Mouse (Mus musculus): Measurements from ENCODE around the gene Anks1b. TPM values are rescaled to one million over a fixed set of nuclear protein-coding genes. Genes with fewer than 3 reads are reported as not detected.

Anks1b gene
- polyA plus RNA-seq, 1 experiment from 2014 or later: 0.01 TPM

GRCm38 (mm10) chr10:90704602-90705001, 831.3 kb downstream of the Anks1b start:
- peaks cover 13% of the 10 kb centered on the region for H3K27me3 ChIP-seq
- ATAC-seq (no peak), DNase-seq (ENCODE audit: low read depth, low spot score) (no peak)
- TF ChIP-seq CTCF (IDR thresholded peaks at IDR 0.05): no peak
- in situ Hi-C loops (cut with MboI; ENCODE audit: low pct_unique_long_range_greater_than_20kb): no loop called here
- ChIA-PET CTCF (no interaction called here), POLR2A (no interaction called here)

GRCm38 (mm10) chr10:90708822-90709601, 835.7 kb downstream of the Anks1b start:
- H3K27me3 ChIP-seq: peaks cover 18% of the 10 kb centered on the region
- ChIA-PET CTCF (no interaction called here), POLR2A (no interaction called here)
- in situ Hi-C loops (cut with MboI; ENCODE audit: low pct_unique_long_range_greater_than_20kb): no loop called here
- TF ChIP-seq CTCF (IDR thresholded peaks at IDR 0.05): no peak
- DNase-seq (ENCODE audit: low read depth, low spot score): no peak
- ATAC-seq: no peak

- DNase-seq (ENCODE audit: low read depth, low spot score) (no peak), ATAC-seq (no peak)
- in situ Hi-C loops (cut with MboI; ENCODE audit: low pct_unique_long_range_greater_than_20kb): no loop called here
- ChIA-PET POLR2A (no interaction called here), CTCF (interaction anchor here (1.4 kb wide), 1 partner anchor 19 kb away, joined by 3 read pairs; no protein-coding TSS in a partner anchor)
- H3K27me3 ChIP-seq: peaks cover 18% of the 10 kb centered on the region
- no peak for TF ChIP-seq CTCF (IDR thresholded peaks at IDR 0.05)
Measured at GRCm38 (mm10) chr10:90709602-90709931, 836.3 kb downstream of the Anks1b start.

GRCm38 (mm10) chr10:90717961-90718360, 844.7 kb downstream of the Anks1b start:
- DNase-seq (ENCODE audit: low read depth, low spot score) (no peak), ATAC-seq (no peak)
- CTCF ChIA-PET: no interaction called here
- peaks cover 13% of the 10 kb centered on the region for H3K27me3 ChIP-seq
- TF ChIP-seq CTCF (IDR thresholded peaks at IDR 0.05): no peak
- in situ Hi-C loops (cut with MboI; ENCODE audit: low pct_unique_long_range_greater_than_20kb): no loop called here
- POLR2A ChIA-PET: no interaction called here

GRCm38 (mm10) chr10:90718684-90719083, 845.4 kb downstream of the Anks1b start:
- ATAC-seq (no peak), DNase-seq (ENCODE audit: low read depth, low spot score) (no peak)
- ChIA-PET POLR2A (interaction anchor here (0.5 kb wide), 1 partner anchor 31 kb away, joined by 3 read pairs; no protein-coding TSS in a partner anchor), CTCF (no interaction called here)
- H3K27me3 ChIP-seq: peaks cover 13% of the 10 kb centered on the region
- in situ Hi-C loops (cut with MboI; ENCODE audit: low pct_unique_long_range_greater_than_20kb): no loop called here
- TF ChIP-seq CTCF (IDR thresholded peaks at IDR 0.05): no peak

GRCm38 (mm10) chr10:90719996-90720395, 846.7 kb downstream of the Anks1b start:
- DNase-seq (ENCODE audit: low read depth, low spot score) (no peak), ATAC-seq (no peak)
- CTCF ChIA-PET: no interaction called here
- POLR2A ChIA-PET: no interaction called here
- TF ChIP-seq CTCF (IDR thresholded peaks at IDR 0.05): peak; percentile 18
- in situ Hi-C loops (cut with MboI; ENCODE audit: low pct_unique_long_range_greater_than_20kb): no loop called here
- H3K27me3 ChIP-seq: peaks cover 11% of the 10 kb centered on the region

- no peak for DNase-seq (ENCODE audit: low read depth, low spot score)
- ATAC-seq: no peak
- CTCF ChIA-PET: no interaction called here
- POLR2A ChIA-PET: no interaction called here
- H3K27me3 ChIP-seq: peaks cover 5% of the 10 kb centered on the region
- in situ Hi-C loops (cut with MboI; ENCODE audit: low pct_unique_long_range_greater_than_20kb): no loop called here
- TF ChIP-seq CTCF (IDR thresholded peaks at IDR 0.05): no peak
Measured at GRCm38 (mm10) chr10:90723071-90723494, 849.8 kb downstream of the Anks1b start.

GRCm38 (mm10) chr10:90723941-90724341, 850.6 kb downstream of the Anks1b start:
- no peak for DNase-seq (ENCODE audit: low read depth, low spot score)
- TF ChIP-seq CTCF (IDR thresholded peaks at IDR 0.05): no peak
- in situ Hi-C loops (cut with MboI; ENCODE audit: low pct_unique_long_range_greater_than_20kb): no loop called here
- POLR2A ChIA-PET: no interaction called here
- ATAC-seq: no peak
- H3K27me3 ChIP-seq: peaks cover 5% of the 10 kb centered on the region
- CTCF ChIA-PET: no interaction called here

- no peak for TF ChIP-seq CTCF (IDR thresholded peaks at IDR 0.05)
- ATAC-seq (no peak), DNase-seq (ENCODE audit: low read depth, low spot score) (no peak)
- POLR2A ChIA-PET: no interaction called here
- in situ Hi-C loops (cut with MboI; ENCODE audit: low pct_unique_long_range_greater_than_20kb): no loop called here
- peaks cover 5% of the 10 kb centered on the region for H3K27me3 ChIP-seq
- CTCF ChIA-PET: no interaction called here
Measured at GRCm38 (mm10) chr10:90724931-90725330, 851.6 kb downstream of the Anks1b start.

- DNase-seq (ENCODE audit: low read depth, low spot score) (peak; percentile 34), ATAC-seq (peak; percentile 78)
- POLR2A ChIA-PET: interaction anchor here (0.7 kb wide), 1 partner anchor 134 kb away, joined by 5 read pairs; no protein-coding TSS in a partner anchor
- H3K27me3 ChIP-seq: no peaks in the 10 kb centered on the region
- CTCF ChIA-PET: interaction anchor here (0.6 to 8.2 kb wide), 14 partner anchors 10 to 1949 kb away, joined by 3 to 134 read pairs (median 3); no protein-coding TSS in a partner anchor
- peak; percentile 84 for TF ChIP-seq CTCF (IDR thresholded peaks at IDR 0.05)
- in situ Hi-C loops (cut with MboI; ENCODE audit: low pct_unique_long_range_greater_than_20kb): no loop called here
Measured at GRCm38 (mm10) chr10:90728401-90729358, 855.4 kb downstream of the Anks1b start.

- no peak for ATAC-seq
- CTCF ChIA-PET: interaction anchor here (0.8 to 8.2 kb wide), 6 partner anchors 9 to 306 kb away, joined by 3 to 134 read pairs (median 4); no protein-coding TSS in a partner anchor
Measured at GRCm38 (mm10) chr10:90729527-90729926, 856.2 kb downstream of the Anks1b start.

More at GRCm38 (mm10) chr10:90729527-90729926, 856.2 kb downstream of the Anks1b start:
- no peak for DNase-seq (ENCODE audit: low read depth, low spot score)
- POLR2A ChIA-PET: no interaction called here
- in situ Hi-C loops (cut with MboI; ENCODE audit: low pct_unique_long_range_greater_than_20kb): no loop called here
- TF ChIP-seq CTCF (IDR thresholded peaks at IDR 0.05): no peak
- no peaks in the 10 kb centered on the region for H3K27me3 ChIP-seq
